8 mouse cellular contexts compared by ENCODE assay signal in the genomic region with DNA sequence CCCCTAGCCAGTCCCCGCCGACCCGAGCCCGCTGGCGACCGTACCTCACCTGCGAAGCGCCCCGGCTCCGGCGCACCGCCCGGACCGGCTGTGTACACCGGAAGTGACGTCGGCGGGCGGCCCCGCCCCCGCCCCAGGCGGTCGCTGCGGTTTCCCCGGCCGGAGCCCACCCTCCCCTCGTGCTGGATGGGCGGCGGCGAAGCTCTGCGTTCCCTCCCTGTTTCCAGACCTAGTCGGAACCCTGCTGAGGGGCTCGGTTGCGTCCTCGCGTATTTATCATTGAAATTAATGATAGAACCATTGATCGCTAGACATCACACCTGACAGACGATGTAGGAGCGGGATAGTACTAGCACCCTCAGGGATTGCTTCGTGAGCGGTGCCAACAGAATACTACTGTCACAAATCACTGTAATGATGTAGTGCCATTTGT. TPM values are rescaled to one million over a fixed set of nuclear protein-coding genes. Genes with fewer than 3 reads are reported as not detected.
DNase-seq lines count a peak whose midpoint lies in the region; ATAC-seq and TF ChIP-seq lines count a peak whose summit lies in the region.

A gene (minus strand): TSS at position 109 of the 433 bp plus-strand sequence.

- H3ac ChIP-seq in C2C12 (ENCODE audit: control insufficient read depth, insufficient read length, low read depth): peak within 1 kb of the TSS; percentile 98

- H3K27me3 ChIP-seq in C2C12 (ENCODE audit: control insufficient read depth, insufficient read depth, insufficient read length): no peaks in the 10 kb centered on the region
- H3K27me3 ChIP-seq in erythroblast, embryonic 14.5 days (ENCODE audit: control insufficient read depth): peaks cover 4% of the 10 kb centered on the region; the same call in 1 of the 2 replicates
- no peaks in the 10 kb centered on the region for H3K27me3 ChIP-seq in heart, embryonic 13.5 days (replicated peaks)
- H3K27me3 ChIP-seq in liver, embryonic 12.5 days (replicated peaks): no peaks in the 10 kb centered on the region
- no peaks in the 10 kb centered on the region for H3K27me3 ChIP-seq in stomach, embryonic 15.5 days (replicated peaks)

- H3K4me2 ChIP-seq in heart, embryonic 13.5 days: peak within 1 kb of the TSS; percentile 79
- H3K4me2 ChIP-seq in liver, embryonic 12.5 days: peak within 1 kb of the TSS; percentile 89
- H3K4me2 ChIP-seq in stomach, embryonic 15.5 days: peak within 1 kb of the TSS; percentile 77

- H3K79me2 ChIP-seq in C2C12 (ENCODE audit: control insufficient read depth, insufficient read depth): peaks cover 46% of the 10 kb centered on the region

- H3K27ac ChIP-seq in heart, embryonic 13.5 days (replicated peaks): peak within 1 kb of the TSS; percentile 97
- peak within 1 kb of the TSS; percentile 97 for H3K27ac ChIP-seq in liver, embryonic 12.5 days
- H3K27ac ChIP-seq in stomach, embryonic 15.5 days: peak within 1 kb of the TSS; percentile 89

- H3K9ac ChIP-seq in heart, embryonic 13.5 days: peak within 1 kb of the TSS; percentile 99
- peak within 1 kb of the TSS; percentile 94 for H3K9ac ChIP-seq in liver, embryonic 12.5 days
- peak within 1 kb of the TSS; percentile 89 for H3K9ac ChIP-seq in stomach, embryonic 15.5 days

- 2% methylated on average over 32 of the region's 41 CpGs for WGBS in heart, embryonic 13.5 days
- WGBS in liver, embryonic 12.5 days (ENCODE audit: insufficient replicate concordance): under 1% methylated on average over 31 of the region's 41 CpGs
- 1% methylated on average over 35 of the region's 41 CpGs for WGBS in stomach, embryonic 15.5 days

- peak; percentile 92 for DNase-seq in brain, embryonic 14.5 days (ENCODE audit: low read depth)
- peak; percentile 95 for DNase-seq in kidney, postnatal 10 days
- DNase-seq in natural killer cell, adult 2 months (ENCODE audit: low spot score in 2 of 2): peak; percentile 80 to 83

- H3K4me1 ChIP-seq in erythroblast, embryonic 14.5 days (ENCODE audit: control insufficient read depth): peaks cover 46% of the 10 kb centered on the region
- H3K4me1 ChIP-seq in heart, embryonic 13.5 days: peaks cover 48% of the 10 kb centered on the region
- peaks cover 36% of the 10 kb centered on the region for H3K4me1 ChIP-seq in liver, embryonic 12.5 days
- no peaks in the 10 kb centered on the region; the same call in 1 of the 2 replicates for H3K4me1 ChIP-seq in stomach, embryonic 15.5 days

- TF ChIP-seq POLR2A in brain, embryonic 14.5 days (IDR thresholded peaks at IDR 0.05; ENCODE audit: borderline replicate concordance, extremely low read depth, insufficient read depth, insufficient read length, poor library complexity, severe bottlenecking): peak; percentile 94

- peaks cover 4% of the 10 kb centered on the region for H3K36me3 ChIP-seq in C2C12 (ENCODE audit: control insufficient read depth, insufficient read depth)
- peaks cover 21% of the 10 kb centered on the region for H3K36me3 ChIP-seq in erythroblast, embryonic 14.5 days (ENCODE audit: control insufficient read depth)
- peaks cover 7% of the 10 kb centered on the region for H3K36me3 ChIP-seq in heart, embryonic 13.5 days
- peaks cover 11% of the 10 kb centered on the region for H3K36me3 ChIP-seq in liver, embryonic 12.5 days
- no peaks in the 10 kb centered on the region for H3K36me3 ChIP-seq in stomach, embryonic 15.5 days

- peak within 1 kb of the TSS; percentile 52 for H3K4me3 ChIP-seq in C2C12 (ENCODE audit: insufficient read depth, poor library complexity, severe bottlenecking)
- H3K4me3 ChIP-seq in erythroblast, embryonic 14.5 days (replicated peaks): peak within 1 kb of the TSS; percentile 97
- H3K4me3 ChIP-seq in heart, embryonic 13.5 days: peak within 1 kb of the TSS; percentile 94
- H3K4me3 ChIP-seq in liver, embryonic 12.5 days: peak within 1 kb of the TSS; percentile 87
- H3K4me3 ChIP-seq in stomach, embryonic 15.5 days (replicated peaks): peak within 1 kb of the TSS; percentile 97

- no peaks in the 10 kb centered on the region for H3K9me3 ChIP-seq in erythroblast, embryonic 14.5 days (ENCODE audit: control insufficient read depth, low read length)
- no peaks in the 10 kb centered on the region for H3K9me3 ChIP-seq in heart, embryonic 13.5 days
- H3K9me3 ChIP-seq in liver, embryonic 12.5 days (replicated peaks): no peaks in the 10 kb centered on the region
- no peaks in the 10 kb centered on the region for H3K9me3 ChIP-seq in stomach, embryonic 15.5 days

- TF ChIP-seq CTCF in C2C12 (IDR thresholded peaks at IDR 0.05; ENCODE audit: control insufficient read depth, insufficient read depth, insufficient read length): no peak
- no peak for TF ChIP-seq CTCF in brain, embryonic 14.5 days (IDR thresholded peaks at IDR 0.05; ENCODE audit: borderline replicate concordance, extremely low read depth, insufficient read depth, insufficient read length)

- H3K79me3 ChIP-seq in C2C12 (ENCODE audit: low read depth): peaks cover 41% of the 10 kb centered on the region

- ATAC-seq in heart, embryonic 13.5 days (ENCODE audit: extremely low read depth, insufficient number of reproducible peaks, low FRiP score, low TSS enrichment): peak; percentile 86
- ATAC-seq in liver, embryonic 12.5 days: peak; percentile 85
- ATAC-seq in stomach, embryonic 15.5 days (ENCODE audit: insufficient read depth, low FRiP score, low read depth): peak; percentile 88

TF ChIP-seq in C2C12, 6 proteins besides CTCF, POLR2A, EP300 and RAD21:
- peak; percentile 49 for TF ChIP-seq MAX (IDR thresholded peaks at IDR 0.05)
- TF ChIP-seq MYOD1 (IDR thresholded peaks at IDR 0.05; ENCODE audit: control insufficient read depth, insufficient read length, low read depth): no peak
- TF ChIP-seq USF1 (IDR thresholded peaks at IDR 0.05; ENCODE audit: low read depth): no peak
- TF ChIP-seq MYOG (IDR thresholded peaks at IDR 0.05; ENCODE audit: control insufficient read depth, extremely low read depth, insufficient read length): no peak
- no peak for TF ChIP-seq FOSL1 (IDR thresholded peaks at IDR 0.05; ENCODE audit: insufficient read depth, low read length, poor library complexity, severe bottlenecking)

RNA-seq across cellular contexts. Expression of the gene that starts here (rescaled TPM):
- 13.2 TPM for polyA plus RNA-seq in C2C12 (2012; fragmentation: generic; extraction: Trizol)
- polyA plus RNA-seq in brain, embryonic 14.5 days (2012; rRNA removed): 37.5 and 45.5 TPM in 2 replicates
- polyA plus RNA-seq in erythroblast, embryonic 14.5 days (2012): 2.8 and 3.3 TPM in 2 replicates
- 28.4 and 28.7 TPM in 2 replicates for polyA plus RNA-seq in heart, embryonic 13.5 days (2015; fragmentation: Nextera tagmentation; extraction: Ambion mirVana)
- polyA plus RNA-seq in liver, embryonic 12.5 days (2016; fragmentation: Nextera tagmentation; extraction: Ambion mirVana): 19.6 and 22.0 TPM in 2 replicates
- polyA plus RNA-seq in stomach, embryonic 15.5 days (2015; fragmentation: Nextera tagmentation; extraction: Ambion mirVana): 27.9 and 28.2 TPM in 2 replicates

Comparison
In these comparisons a context has a peak if more than half of its experiments do, and no peak if none do; other contexts are left out.
1. Peak in every context shown above with its lines: DNase-seq, ATAC-seq, H3K4me3 ChIP-seq and H3K27ac ChIP-seq.